Mouse (Mus musculus): ENCODE data around the gene Gpr107. TPM values are rescaled to one million over a fixed set of nuclear protein-coding genes. Genes with fewer than 3 reads are reported as not detected.

Gene Gpr107
- total and polyA plus RNA-seq, 2 experiments from 2014 or later: 31.9 to 49.3 TPM

DNA sequence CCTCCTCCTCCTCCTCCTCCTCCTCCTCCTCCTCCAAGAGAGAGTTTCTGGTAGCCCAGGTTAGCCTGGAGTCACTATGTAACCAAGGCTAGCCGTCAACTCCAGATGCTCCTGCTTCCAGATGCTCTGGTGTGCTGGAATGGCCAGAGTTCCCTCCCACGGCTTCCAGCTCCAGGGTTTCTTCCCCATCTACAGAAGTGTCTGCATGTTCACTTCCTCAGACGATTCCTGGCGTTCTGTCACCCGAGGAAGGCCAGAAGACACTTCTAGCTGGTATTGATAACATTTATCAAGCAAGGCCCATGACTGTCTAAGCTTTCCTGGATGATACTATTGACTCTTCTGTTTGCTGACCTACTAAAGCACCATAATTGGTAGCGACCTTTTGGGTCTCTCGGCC, 27.0 kb upstream of the Gpr107 start:
- no peak overlapping the region for H3K4me2 ChIP-seq (ENCODE audit: low read depth, low read length)
- no peak for TF ChIP-seq CTCF (IDR thresholded peaks at IDR 0.05; ENCODE audit: low read depth)
- H3K27me3 ChIP-seq (ENCODE audit: insufficient read depth, low read length): no peaks in the 10 kb centered on the region
- no peaks in the 10 kb centered on the region for H3K9me3 ChIP-seq (ENCODE audit: low read length)
- no peak overlapping the region for H3K4me3 ChIP-seq (ENCODE audit: low read length)
- H3K9ac ChIP-seq (replicated peaks; ENCODE audit: low read length): no peak overlapping the region
- H3K4me1 ChIP-seq (ENCODE audit: insufficient read depth, low read length): peaks cover 7% of the 10 kb centered on the region; the same call in 1 of the 2 replicates
- no peak for ATAC-seq
- WGBS: 85% methylated on average over 7 of the region's 7 CpGs
- no peaks in the 10 kb centered on the region for H3K36me3 ChIP-seq (ENCODE audit: insufficient read depth, low read length)
- DNase-seq (ENCODE audit: low spot score): no peak
- no peak overlapping the region for H3K27ac ChIP-seq

DNA sequence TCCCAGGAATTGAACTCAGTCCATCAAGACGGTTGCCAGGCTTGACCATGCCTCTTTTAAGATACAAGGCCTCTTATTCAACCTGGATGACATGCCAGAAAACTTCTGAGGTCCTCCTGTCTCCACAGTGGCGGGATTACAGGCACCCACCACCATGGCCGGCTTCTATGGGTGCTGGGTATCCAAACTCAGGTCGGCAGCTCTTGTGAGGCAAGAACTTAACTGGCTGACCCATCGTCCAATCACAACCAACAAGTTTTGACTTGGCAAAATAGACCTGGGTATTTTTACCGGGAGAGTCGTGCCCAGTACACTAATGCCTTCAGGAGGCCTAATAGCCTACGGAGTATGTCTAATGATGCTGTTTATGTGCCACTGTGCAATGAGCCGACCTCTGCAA, 26.1 kb upstream of the Gpr107 start:
- H3K9ac ChIP-seq (replicated peaks; ENCODE audit: low read length): no peak overlapping the region
- no peaks in the 10 kb centered on the region for H3K36me3 ChIP-seq (ENCODE audit: insufficient read depth, low read length)
- peaks cover 9% of the 10 kb centered on the region; the same call in 1 of the 2 replicates for H3K4me1 ChIP-seq (ENCODE audit: insufficient read depth, low read length)
- H3K27ac ChIP-seq: no peak overlapping the region
- TF ChIP-seq CTCF (IDR thresholded peaks at IDR 0.05; ENCODE audit: low read depth): no peak
- DNase-seq (ENCODE audit: low spot score) (no peak), ATAC-seq (no peak)
- 80% methylated on average over 9 of the region's 9 CpGs for WGBS
- no peak overlapping the region for H3K4me2 ChIP-seq (ENCODE audit: low read depth, low read length)
- H3K9me3 ChIP-seq (ENCODE audit: low read length): no peaks in the 10 kb centered on the region
- H3K27me3 ChIP-seq (ENCODE audit: insufficient read depth, low read length): no peaks in the 10 kb centered on the region
- no peak overlapping the region for H3K4me3 ChIP-seq (ENCODE audit: low read length)

DNA sequence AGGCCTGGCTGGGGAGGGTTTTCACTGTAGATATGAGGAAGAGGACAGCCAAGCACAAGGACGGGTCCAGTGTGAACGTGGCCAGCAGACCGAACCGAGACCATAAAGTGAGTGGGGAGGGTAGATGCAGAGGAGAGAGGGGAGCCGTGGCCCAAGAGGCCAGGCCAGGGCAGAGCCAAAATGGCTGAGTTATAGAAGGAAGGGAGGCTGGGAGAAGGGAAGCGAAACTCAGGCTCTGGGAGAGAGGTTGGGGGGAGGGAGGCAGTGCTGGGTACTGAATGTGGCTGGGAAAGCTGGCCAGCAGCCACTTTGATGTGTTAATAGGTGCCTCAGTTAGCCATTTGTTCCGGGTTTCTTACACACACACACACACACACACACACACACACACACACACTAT, 24.9 kb upstream of the Gpr107 start:
- Histone ChIP-seq H3K4me1 (ENCODE audit: insufficient read depth, low read length) (peaks cover 10% of the 10 kb centered on the region; the same call in 1 of the 2 replicates), H3K27ac (no peak overlapping the region), H3K36me3 (ENCODE audit: insufficient read depth, low read length) (no peaks in the 10 kb centered on the region), H3K9me3 (ENCODE audit: low read length) (no peaks in the 10 kb centered on the region), H3K4me2 (ENCODE audit: low read depth, low read length) (no peak overlapping the region), H3K4me3 (ENCODE audit: low read length) (no peak overlapping the region), H3K27me3 (ENCODE audit: insufficient read depth, low read length) (no peaks in the 10 kb centered on the region), H3K9ac (replicated peaks; ENCODE audit: low read length) (no peak overlapping the region)
- TF ChIP-seq CTCF (IDR thresholded peaks at IDR 0.05; ENCODE audit: low read depth): no peak
- 61% methylated on average over 7 of the region's 7 CpGs for WGBS
- no peak for DNase-seq (ENCODE audit: low spot score)
- ATAC-seq: no peak

GRCm38 (mm10) chr2:31127899-31128298, 24.2 kb upstream of the Gpr107 start:
- peaks cover 10% of the 10 kb centered on the region; the same call in 1 of the 2 replicates for H3K4me1 ChIP-seq (ENCODE audit: insufficient read depth, low read length)
- H3K4me3 ChIP-seq (ENCODE audit: low read length): no peak overlapping the region
- no peaks in the 10 kb centered on the region for H3K27me3 ChIP-seq (ENCODE audit: insufficient read depth, low read length)
- 65% methylated on average over 4 of the region's 4 CpGs for WGBS
- H3K36me3 ChIP-seq (ENCODE audit: insufficient read depth, low read length): no peaks in the 10 kb centered on the region
- no peaks in the 10 kb centered on the region for H3K9me3 ChIP-seq (ENCODE audit: low read length)
- ATAC-seq (no peak), DNase-seq (ENCODE audit: low spot score) (no peak)
- no peak overlapping the region for H3K4me2 ChIP-seq (ENCODE audit: low read depth, low read length)
- H3K9ac ChIP-seq (replicated peaks; ENCODE audit: low read length): no peak overlapping the region
- TF ChIP-seq CTCF (IDR thresholded peaks at IDR 0.05; ENCODE audit: low read depth): no peak
- no peak overlapping the region for H3K27ac ChIP-seq

- DNase-seq (ENCODE audit: low spot score) (no peak), ATAC-seq (no peak)
- Histone ChIP-seq H3K27me3 (ENCODE audit: insufficient read depth, low read length) (no peaks in the 10 kb centered on the region), H3K9ac (replicated peaks; ENCODE audit: low read length) (no peak overlapping the region), H3K9me3 (ENCODE audit: low read length) (no peaks in the 10 kb centered on the region), H3K4me2 (ENCODE audit: low read depth, low read length) (no peak overlapping the region), H3K4me3 (ENCODE audit: low read length) (no peak overlapping the region), H3K4me1 (ENCODE audit: insufficient read depth, low read length) (peaks cover 10% of the 10 kb centered on the region; the same call in 1 of the 2 replicates), H3K27ac (0 out of 2 replicates have a peak overlapping the region, but pooled peaks have one; percentile 32), H3K36me3 (ENCODE audit: insufficient read depth, low read length) (no peaks in the 10 kb centered on the region)
- TF ChIP-seq CTCF (IDR thresholded peaks at IDR 0.05; ENCODE audit: low read depth): no peak
- 79% methylated on average over 14 of the region's 14 CpGs for WGBS
Observed at GRCm38 (mm10) chr2:31129742-31130518, 22.2 kb upstream of the Gpr107 start.

DNA sequence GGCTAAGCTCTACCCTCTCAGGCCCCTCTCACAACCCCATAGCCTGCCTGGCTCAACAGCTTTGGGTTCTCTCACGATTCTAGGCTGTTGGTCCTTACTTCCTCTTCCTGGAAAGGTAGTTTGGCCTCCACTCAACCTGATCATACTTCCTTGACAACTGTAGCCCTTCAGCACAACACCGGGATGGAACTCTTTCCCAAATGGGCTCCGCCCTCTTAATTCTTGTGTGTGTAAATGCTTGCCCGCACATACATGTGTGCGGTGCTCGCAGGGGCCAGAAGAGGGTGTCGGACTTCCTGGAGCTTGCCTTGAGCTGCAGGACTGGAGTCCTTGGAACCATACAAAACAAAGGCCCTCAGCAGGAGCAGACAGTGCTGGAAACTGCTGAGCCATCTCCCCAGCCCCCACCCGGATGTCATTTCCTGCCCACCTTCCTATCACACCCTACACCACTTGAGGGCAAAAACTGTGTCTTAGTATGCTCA, 21.3 kb upstream of the Gpr107 start:
- no peak for ATAC-seq
- DNase-seq (ENCODE audit: low spot score): no peak
- H3K27me3 ChIP-seq (ENCODE audit: insufficient read depth, low read length): no peaks in the 10 kb centered on the region
- 76% methylated on average over 8 of the region's 8 CpGs for WGBS
- no peak overlapping the region for H3K27ac ChIP-seq
- TF ChIP-seq CTCF (IDR thresholded peaks at IDR 0.05; ENCODE audit: low read depth): no peak
- no peaks in the 10 kb centered on the region for H3K36me3 ChIP-seq (ENCODE audit: insufficient read depth, low read length)
- H3K4me2 ChIP-seq (ENCODE audit: low read depth, low read length): no peak overlapping the region
- H3K4me1 ChIP-seq (ENCODE audit: insufficient read depth, low read length): peaks cover 10% of the 10 kb centered on the region; the same call in 1 of the 2 replicates
- H3K9me3 ChIP-seq (ENCODE audit: low read length): no peaks in the 10 kb centered on the region
- H3K9ac ChIP-seq (replicated peaks; ENCODE audit: low read length): no peak overlapping the region
- no peak overlapping the region for H3K4me3 ChIP-seq (ENCODE audit: low read length)

DNA sequence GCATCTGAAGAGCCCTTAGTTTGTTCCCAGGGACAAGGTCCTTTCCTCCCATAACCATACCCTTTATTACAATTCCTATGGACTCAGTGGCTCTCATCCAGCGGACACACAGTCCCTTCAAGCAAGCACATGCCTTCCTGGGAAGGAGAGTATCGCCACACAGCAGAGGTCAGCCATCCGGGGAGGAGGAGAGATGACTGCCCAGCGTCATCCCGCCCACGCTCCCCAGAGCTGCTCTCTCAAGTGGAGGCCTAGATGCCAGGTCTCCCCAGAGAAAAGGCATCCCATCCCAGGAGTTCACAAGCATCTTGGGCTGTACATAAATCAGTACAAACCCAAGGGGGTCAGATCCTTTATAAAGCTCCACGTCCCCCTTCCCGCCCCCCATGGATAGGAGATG, 19.4 kb upstream of the Gpr107 start:
- H3K4me3 ChIP-seq (ENCODE audit: low read length): no peak overlapping the region
- H3K27me3 ChIP-seq (ENCODE audit: insufficient read depth, low read length): no peaks in the 10 kb centered on the region
- DNase-seq (ENCODE audit: low spot score): no peak
- no peaks in the 10 kb centered on the region for H3K36me3 ChIP-seq (ENCODE audit: insufficient read depth, low read length)
- H3K4me1 ChIP-seq (ENCODE audit: insufficient read depth, low read length): peaks cover 7% of the 10 kb centered on the region; the same call in 1 of the 2 replicates
- H3K4me2 ChIP-seq (ENCODE audit: low read depth, low read length): no peak overlapping the region
- no peaks in the 10 kb centered on the region for H3K9me3 ChIP-seq (ENCODE audit: low read length)
- no peak overlapping the region for H3K27ac ChIP-seq
- no peak for TF ChIP-seq CTCF (IDR thresholded peaks at IDR 0.05; ENCODE audit: low read depth)
- no peak for ATAC-seq
- H3K9ac ChIP-seq (replicated peaks; ENCODE audit: low read length): no peak overlapping the region
- 63% methylated on average over 8 of the region's 8 CpGs for WGBS
